Mouse (Mus musculus): Measurements from ENCODE around the gene Cbx4. TPM values are rescaled to one million over a fixed set of nuclear protein-coding genes. Genes with fewer than 3 reads are reported as not detected.

Gene Cbx4
- polyA plus RNA-seq (2017; shearing (Covaris generic)) = 72.5 TPM

DNA sequence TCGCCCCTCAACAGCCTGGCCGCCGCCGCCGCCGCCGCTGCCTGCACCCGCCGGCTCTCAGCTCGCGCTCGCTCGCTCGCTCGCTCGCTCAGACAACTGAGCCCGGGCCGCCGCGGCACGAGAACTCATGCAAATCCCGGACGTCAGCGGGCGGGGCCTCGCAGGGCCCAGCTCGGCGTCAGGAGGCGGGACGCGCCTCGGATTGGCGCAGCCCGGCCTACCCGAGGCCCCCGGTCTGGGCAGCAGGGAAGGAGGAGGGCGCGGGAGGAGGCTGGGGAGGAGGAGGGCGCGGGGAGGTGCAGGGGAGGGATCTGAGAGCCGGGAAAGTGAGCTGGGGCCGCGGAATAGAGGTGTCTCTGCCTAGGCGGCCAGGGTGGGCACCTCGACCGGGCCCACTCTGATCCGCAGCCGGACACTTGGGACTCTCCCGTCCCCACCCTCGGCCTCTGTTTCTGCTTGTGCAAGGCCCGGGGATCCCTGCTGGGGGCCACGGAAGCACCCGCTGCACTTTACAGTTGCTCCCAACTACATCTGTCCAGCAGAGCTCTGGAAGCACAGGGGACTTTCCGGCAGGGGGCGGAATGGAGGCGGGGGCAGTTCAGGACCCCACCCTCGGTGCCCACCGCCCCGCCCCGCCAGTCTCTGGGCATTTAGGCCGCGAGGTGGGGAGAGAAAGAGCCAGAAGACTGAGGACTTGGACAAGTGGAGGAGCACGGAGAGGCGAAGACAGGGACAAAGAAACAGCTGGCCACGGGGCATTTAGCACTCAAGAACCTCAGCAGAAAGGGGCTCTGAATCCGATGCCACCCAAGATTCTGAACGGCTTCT is at the start of gene Cbx4:
Gene Cbx4, minus strand, starts transcription at position 78 of the 828 bp plus-strand sequence.

DNA sequence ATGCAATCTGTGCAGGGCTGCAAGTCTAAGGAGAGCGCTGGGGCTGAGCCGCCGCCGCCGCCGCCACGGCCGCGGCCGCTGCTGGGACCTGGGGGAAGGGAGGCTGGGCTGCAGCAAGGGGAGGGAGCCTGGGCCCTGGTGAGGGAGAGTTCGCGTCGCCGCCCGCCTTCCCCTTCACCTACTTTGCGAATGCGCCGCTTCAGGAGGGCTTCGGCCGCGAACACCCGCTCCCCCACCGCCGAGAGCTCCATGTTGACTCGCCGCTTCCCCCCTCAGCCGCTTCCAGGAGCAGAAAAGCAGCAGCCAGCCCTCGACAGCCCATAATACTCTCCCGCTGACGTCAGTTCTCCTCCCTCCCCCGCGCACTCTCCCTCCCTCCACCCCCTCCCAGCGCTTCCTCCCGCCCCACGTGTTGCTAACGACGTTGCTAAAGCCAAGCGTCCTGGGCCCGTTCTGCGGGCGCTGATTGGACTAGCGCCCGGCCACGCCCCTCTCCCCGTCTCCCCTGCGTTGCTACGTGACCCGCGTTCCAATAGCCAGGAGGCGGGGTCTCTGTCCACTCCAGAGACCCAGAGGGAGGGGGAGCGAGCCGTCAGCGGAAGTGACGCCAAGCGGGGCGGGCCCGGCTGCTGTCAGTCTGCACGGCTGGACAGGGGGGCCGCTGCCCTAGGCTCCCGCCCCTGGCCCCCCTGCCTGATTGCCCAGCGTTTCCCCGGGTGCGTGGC is 45.3 kb downstream of the Cbx4 start, which contains the start of gene Cbx8:
Gene Cbx8, minus strand, starts transcription at position 370 of the 725 bp plus-strand sequence.

Other genes starting within 250 kb of the Cbx4 start
- gene Rbfox3, start 174.6 kb downstream of the Cbx4 start, polyA plus RNA-seq (2017; shearing (Covaris generic)) = 1.2 TPM
- not detected for gene Enpp7, start 98.0 kb downstream of the Cbx4 start, polyA plus RNA-seq (2017; shearing (Covaris generic))
- 1.5 TPM for gene Cbx2, start 63.3 kb downstream of the Cbx4 start, polyA plus RNA-seq (2017; shearing (Covaris generic))
- gene Cbx8, start 45.3 kb downstream of the Cbx4 start, polyA plus RNA-seq (2017; shearing (Covaris generic)) = 6.1 TPM
- gene Tbc1d16, start 142.3 kb upstream of the Cbx4 start, polyA plus RNA-seq (2017; shearing (Covaris generic)) = not detected
- gene Ccdc40, start 142.4 kb upstream of the Cbx4 start, polyA plus RNA-seq (2017; shearing (Covaris generic)) = 0.78 TPM
- gene Gaa, start 181.7 kb upstream of the Cbx4 start, polyA plus RNA-seq (2017; shearing (Covaris generic)) = 40.6 TPM
- 281 TPM for gene Eif4a3, start 213.9 kb upstream of the Cbx4 start, polyA plus RNA-seq (2017; shearing (Covaris generic))
- not detected for gene Card14, start 221.5 kb upstream of the Cbx4 start, polyA plus RNA-seq (2017; shearing (Covaris generic))

Data from effector memory CD4-positive, alpha-beta T cell, adult 7 months (primary cell).